Mouse (Mus musculus) erythroblast, embryonic 14.5 days (primary cell): ENCODE data around the gene Cdk6. TPM values are rescaled to one million over a fixed set of nuclear protein-coding genes. Genes with fewer than 3 reads are reported as not detected.

Experiments used
- H3K27me3 ChIP-seq: 2 replicates; pipeline ENCODE4 v1.6.1; 2012; ENCODE audit warnings: inconsistent platforms; ENCODE audit not compliant: control insufficient read depth
- H3K36me3 ChIP-seq: 2 replicates; pipeline ENCODE4 v1.6.1; 2012; ENCODE audit warnings: mild to moderate bottlenecking, inconsistent platforms; ENCODE audit not compliant: control insufficient read depth
- H3K4me1 ChIP-seq: 2 replicates; pipeline ENCODE4 v1.6.1; 2012; ENCODE audit warnings: inconsistent platforms; ENCODE audit not compliant: control insufficient read depth
- H3K4me3 ChIP-seq: replicated peaks from 2 replicates; pipeline ENCODE3; 2012; ENCODE audit warnings: moderate library complexity, mild to moderate bottlenecking, inconsistent platforms
- H3K9me3 ChIP-seq: 2 replicates; pipeline ENCODE4 v1.6.1; 2012; ENCODE audit warnings: low read length, inconsistent platforms, mixed read lengths; ENCODE audit not compliant: control insufficient read depth
- GATA1 ChIP-seq: IDR thresholded peaks from 2 replicates; pipeline ENCODE4 v1.6.1; 2012; ENCODE audit warnings: low read length, inconsistent platforms, mixed read lengths
- TAL1 ChIP-seq: IDR thresholded peaks from 3 replicates; pipeline ENCODE4 v1.6.1; 2012; ENCODE audit warnings: low read length, inconsistent platforms, mixed read lengths
- polyA plus RNA-seq: library from polyadenylated mRNA; stranded (reverse); fragments of >175 nt; gene quantifications from 2 replicates; pipeline ENCODE4 v1.2.3, GENCODE M21; 2012

Gene Cdk6
- polyA plus RNA-seq, 1 experiment = 0.03 TPM

DNA sequence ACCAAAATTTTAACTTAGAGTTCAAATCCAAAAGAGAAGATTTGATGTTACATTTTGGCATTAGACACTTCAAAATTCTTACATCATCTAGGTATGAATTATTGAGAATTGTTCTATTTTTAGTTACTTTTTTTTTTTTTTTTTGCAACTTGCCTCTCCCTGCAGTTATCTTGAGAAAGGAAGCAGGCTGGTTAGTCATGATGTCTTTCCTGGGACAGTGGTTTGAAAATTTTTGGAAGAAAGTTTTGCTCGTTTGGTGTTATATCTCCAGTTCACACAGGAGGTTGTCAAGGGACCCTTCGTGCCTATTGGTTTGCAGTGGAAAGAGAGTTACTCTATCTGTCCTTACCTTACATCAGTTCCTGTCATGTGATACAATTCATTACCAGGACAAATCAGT, 29.9 kb downstream of the Cdk6 start:
- Histone ChIP-seq H3K4me1 (peaks cover 2% of the 10 kb centered on the region; the same call in 1 of the 2 replicates), H3K9me3 (no peaks in the 10 kb centered on the region), H3K4me3 (no peak overlapping the region), H3K27me3 (no peaks in the 10 kb centered on the region), H3K36me3 (no peaks in the 10 kb centered on the region; the same call in 1 of the 2 replicates)
- TF ChIP-seq GATA1 = no peak
- no peak for TF ChIP-seq TAL1

DNA sequence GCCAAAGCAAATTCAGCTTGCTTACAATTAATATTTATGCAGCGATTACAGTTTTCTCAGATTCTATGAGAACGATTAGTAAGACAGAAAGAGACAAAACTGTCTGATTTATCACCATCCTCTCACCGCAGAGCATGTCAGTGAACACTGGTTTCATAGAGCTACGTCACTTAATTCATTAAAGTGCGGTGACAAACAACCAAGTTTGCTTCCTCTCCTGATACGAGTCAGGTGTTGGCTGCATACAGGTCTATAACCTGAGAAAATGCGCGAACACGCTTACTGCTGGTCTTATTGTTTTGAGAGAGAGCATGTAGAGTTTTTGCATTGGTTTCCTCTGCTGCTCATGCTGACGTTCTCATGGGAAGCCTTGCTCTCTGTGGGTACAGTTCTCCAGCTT, 31.9 kb downstream of the Cdk6 start:
- no peaks in the 10 kb centered on the region for H3K36me3 ChIP-seq
- H3K27me3 ChIP-seq = no peaks in the 10 kb centered on the region
- TF ChIP-seq GATA1 (no peak), TAL1 (no peak)
- no peak overlapping the region for H3K4me3 ChIP-seq
- H3K4me1 ChIP-seq = peaks cover under 1% of the 10 kb centered on the region; the same call in 1 of the 2 replicates
- H3K9me3 ChIP-seq = no peaks in the 10 kb centered on the region

- no peaks in the 10 kb centered on the region for H3K27me3 ChIP-seq
- no peaks in the 10 kb centered on the region for H3K9me3 ChIP-seq
- no peaks in the 10 kb centered on the region for H3K36me3 ChIP-seq
- TF ChIP-seq GATA1 (no peak), TAL1 (no peak)
- peaks cover 2% of the 10 kb centered on the region for H3K4me1 ChIP-seq
- no peak overlapping the region for H3K4me3 ChIP-seq
Observed at GRCm38 (mm10) chr5:3374763-3375162, 33.5 kb downstream of the Cdk6 start.

DNA sequence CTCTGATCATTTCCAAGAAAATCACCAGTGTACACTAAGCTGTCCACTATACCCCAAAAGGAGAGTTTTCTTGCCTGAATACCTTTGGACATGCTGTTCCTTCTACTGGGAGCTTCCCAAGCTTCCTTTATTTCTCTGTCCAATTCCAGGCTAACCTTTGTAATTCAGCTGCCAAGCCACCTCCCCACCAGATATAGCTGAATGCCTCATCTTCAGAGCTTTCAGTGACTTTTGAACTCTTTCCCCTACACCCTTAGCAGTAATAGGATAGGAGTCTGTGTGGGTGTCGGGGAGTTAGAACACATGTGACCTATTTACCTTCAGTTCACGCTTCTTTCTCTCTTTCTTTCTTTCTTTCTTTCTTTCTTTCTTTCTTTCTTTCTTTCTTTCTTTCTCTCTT, 34.9 kb downstream of the Cdk6 start:
- H3K36me3 ChIP-seq = no peaks in the 10 kb centered on the region
- H3K9me3 ChIP-seq = no peaks in the 10 kb centered on the region
- H3K4me3 ChIP-seq = no peak overlapping the region
- no peaks in the 10 kb centered on the region for H3K27me3 ChIP-seq
- TF ChIP-seq GATA1 = no peak
- TF ChIP-seq TAL1 = no peak
- H3K4me1 ChIP-seq = peaks cover 2% of the 10 kb centered on the region

DNA sequence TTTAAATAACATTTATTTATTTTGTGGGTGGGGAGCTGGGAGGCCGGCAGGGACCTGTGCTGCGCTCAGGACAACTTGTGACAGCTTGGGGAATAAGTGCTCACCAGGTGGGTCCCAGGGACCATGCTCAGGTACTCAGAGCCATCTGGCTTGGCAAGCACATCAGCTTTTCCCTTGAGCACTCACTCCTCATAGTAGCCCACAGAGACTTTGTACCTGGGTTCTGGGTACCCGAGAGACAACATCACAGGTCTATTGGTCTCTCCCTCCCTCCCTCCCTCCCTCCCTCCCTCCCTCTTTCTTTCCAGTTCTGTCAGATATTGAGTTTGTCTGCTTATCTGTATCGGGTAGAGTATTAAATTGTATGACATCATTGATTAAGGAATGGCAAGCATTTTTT, 38.0 kb downstream of the Cdk6 start:
- peaks cover 2% of the 10 kb centered on the region for H3K4me1 ChIP-seq
- no peaks in the 10 kb centered on the region for H3K36me3 ChIP-seq
- H3K4me3 ChIP-seq = no peak overlapping the region
- TF ChIP-seq GATA1 (no peak), TAL1 (no peak)
- no peaks in the 10 kb centered on the region for H3K27me3 ChIP-seq
- H3K9me3 ChIP-seq = no peaks in the 10 kb centered on the region

DNA sequence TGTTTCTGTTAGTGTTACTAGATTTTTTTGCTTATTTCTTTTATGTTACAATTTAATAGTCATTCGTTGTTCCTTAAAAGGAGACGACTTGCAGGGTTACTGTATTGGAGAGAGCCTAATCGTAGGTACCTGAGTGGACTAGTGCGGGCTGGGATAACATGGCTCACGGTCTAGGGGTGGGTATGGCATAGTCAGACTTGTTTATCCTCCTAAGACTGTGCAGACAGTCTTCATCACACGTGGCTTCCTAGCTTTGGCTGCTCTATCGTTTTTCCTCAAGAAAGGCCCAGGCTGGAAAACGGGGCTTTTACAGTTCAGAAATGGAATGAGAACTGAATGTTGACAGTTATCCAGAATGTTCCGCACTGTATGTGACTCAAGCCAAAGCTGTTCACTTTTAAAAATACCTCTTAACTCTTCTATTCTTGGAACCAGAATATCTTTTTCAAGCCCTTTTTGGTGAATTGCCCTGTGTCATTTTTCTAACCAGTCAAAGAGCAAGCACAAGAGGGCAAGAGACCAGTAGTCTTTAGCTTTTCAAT, 39.5 kb downstream of the Cdk6 start:
- Histone ChIP-seq H3K9me3 (no peaks in the 10 kb centered on the region), H3K4me1 (peaks cover 5% of the 10 kb centered on the region), H3K27me3 (no peaks in the 10 kb centered on the region), H3K36me3 (no peaks in the 10 kb centered on the region), H3K4me3 (no peak overlapping the region)
- no peak for TF ChIP-seq TAL1
- no peak for TF ChIP-seq GATA1

DNA sequence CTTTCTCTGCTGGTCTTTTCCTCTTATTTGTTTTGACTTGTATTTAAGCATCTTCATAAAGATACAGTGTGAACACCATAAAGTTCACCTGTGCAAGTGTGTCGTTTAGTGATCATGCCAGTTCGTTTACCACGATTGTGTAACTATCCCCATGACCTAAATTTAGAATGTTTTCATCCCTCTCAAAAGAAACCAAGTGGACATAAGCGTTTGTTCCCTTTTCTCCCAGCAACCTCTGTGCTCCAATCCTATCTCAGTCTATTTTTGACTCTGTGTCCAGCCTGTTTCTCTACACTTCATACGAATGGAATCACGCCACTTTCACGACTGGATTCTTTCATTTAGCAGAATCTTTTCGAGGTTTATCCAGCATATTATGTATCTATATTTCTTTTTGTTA, 40.5 kb downstream of the Cdk6 start:
- no peak overlapping the region for H3K4me3 ChIP-seq
- H3K36me3 ChIP-seq = no peaks in the 10 kb centered on the region
- no peak for TF ChIP-seq GATA1
- no peak for TF ChIP-seq TAL1
- H3K27me3 ChIP-seq = no peaks in the 10 kb centered on the region
- peaks cover 5% of the 10 kb centered on the region for H3K4me1 ChIP-seq
- no peaks in the 10 kb centered on the region for H3K9me3 ChIP-seq

GRCm38 (mm10) chr5:3382343-3383040, 41.2 kb downstream of the Cdk6 start:
- no peaks in the 10 kb centered on the region for H3K36me3 ChIP-seq
- H3K4me3 ChIP-seq = no peak overlapping the region
- H3K27me3 ChIP-seq = no peaks in the 10 kb centered on the region
- TF ChIP-seq TAL1 = no peak
- TF ChIP-seq GATA1 = no peak
- H3K9me3 ChIP-seq = no peaks in the 10 kb centered on the region
- peaks cover 5% of the 10 kb centered on the region for H3K4me1 ChIP-seq

- no peak for TF ChIP-seq GATA1
- no peak for TF ChIP-seq TAL1
- Histone ChIP-seq H3K36me3 (no peaks in the 10 kb centered on the region), H3K4me3 (no peak overlapping the region), H3K9me3 (no peaks in the 10 kb centered on the region), H3K27me3 (no peaks in the 10 kb centered on the region), H3K4me1 (peaks cover 5% of the 10 kb centered on the region)
Observed at GRCm38 (mm10) chr5:3383547-3383946, 42.3 kb downstream of the Cdk6 start.
